Mouse (Mus musculus): ENCODE results near the gene Lrrc27. TPM values are rescaled to one million over a fixed set of nuclear protein-coding genes. Genes with fewer than 3 reads are reported as not detected.

Lrrc27 gene
- polyA plus RNA-seq (2012; rRNA removed), result 863 and 972 TPM in 2 replicates

GRCm38 (mm10) chr7:139212754-139213745, at the start of gene Lrrc27, which contains the start of gene Stk32c:
Lrrc27 (plus strand) TSS chr7:139212988.
Stk32c (minus strand) TSS chr7:139213307.
- peak; percentile 96 for TF ChIP-seq POLR2A (IDR thresholded peaks at IDR 0.05; ENCODE audit: control insufficient read depth, low read depth, low read length)
- no peak for TF ChIP-seq CTCF (IDR thresholded peaks at IDR 0.05; ENCODE audit: control insufficient read depth, insufficient read depth, insufficient replicate concordance, low read depth, low read length)
- H3K27me3 ChIP-seq (ENCODE audit: control insufficient read depth, insufficient read depth, low read length), result no peaks in the 10 kb centered on the region
- H3K4me3 ChIP-seq (ENCODE audit: control insufficient read depth, low read depth, low read length), result peak within 1 kb of the TSS; percentile 80
- H3K4me1 ChIP-seq (ENCODE audit: control insufficient read depth, insufficient read depth, low read length), result 0 out of 2 replicates have a peak, but pooled peaks cover 2% of the 10 kb centered on the region
- peak within 1 kb of the TSS; percentile 84 for H3K27ac ChIP-seq (ENCODE audit: control insufficient read depth, insufficient read depth, low read depth, low read length)
- H3K36me3 ChIP-seq (ENCODE audit: control insufficient read depth, insufficient read depth, low read length), result peaks cover 7% of the 10 kb centered on the region

- no peak for TF ChIP-seq CTCF (IDR thresholded peaks at IDR 0.05; ENCODE audit: control insufficient read depth, insufficient read depth, insufficient replicate concordance, low read depth, low read length)
- no peak for TF ChIP-seq POLR2A (IDR thresholded peaks at IDR 0.05; ENCODE audit: control insufficient read depth, low read depth, low read length)
- Histone ChIP-seq H3K4me3 (ENCODE audit: control insufficient read depth, low read depth, low read length) (no peak overlapping the region), H3K27me3 (ENCODE audit: control insufficient read depth, insufficient read depth, low read length) (no peaks in the 10 kb centered on the region), H3K36me3 (ENCODE audit: control insufficient read depth, insufficient read depth, low read length) (no peaks in the 10 kb centered on the region), H3K27ac (ENCODE audit: control insufficient read depth, insufficient read depth, low read depth, low read length) (no peak overlapping the region), H3K4me1 (ENCODE audit: control insufficient read depth, insufficient read depth, low read length) (no peaks in the 10 kb centered on the region)
These were observed 48.4 kb upstream of the Lrrc27 start for GRCm38 (mm10) chr7:139164410-139164809.

GRCm38 (mm10) chr7:139169143-139169542, 43.6 kb upstream of the Lrrc27 start:
- no peaks in the 10 kb centered on the region for H3K27me3 ChIP-seq (ENCODE audit: control insufficient read depth, insufficient read depth, low read length)
- H3K4me1 ChIP-seq (ENCODE audit: control insufficient read depth, insufficient read depth, low read length), result no peaks in the 10 kb centered on the region
- H3K27ac ChIP-seq (ENCODE audit: control insufficient read depth, insufficient read depth, low read depth, low read length), result no peak overlapping the region
- TF ChIP-seq POLR2A (IDR thresholded peaks at IDR 0.05; ENCODE audit: control insufficient read depth, low read depth, low read length), result no peak
- no peak for TF ChIP-seq CTCF (IDR thresholded peaks at IDR 0.05; ENCODE audit: control insufficient read depth, insufficient read depth, insufficient replicate concordance, low read depth, low read length)
- no peaks in the 10 kb centered on the region for H3K36me3 ChIP-seq (ENCODE audit: control insufficient read depth, insufficient read depth, low read length)
- H3K4me3 ChIP-seq (ENCODE audit: control insufficient read depth, low read depth, low read length), result no peak overlapping the region

- Histone ChIP-seq H3K27ac (ENCODE audit: control insufficient read depth, insufficient read depth, low read depth, low read length) (no peak overlapping the region), H3K4me1 (ENCODE audit: control insufficient read depth, insufficient read depth, low read length) (no peaks in the 10 kb centered on the region), H3K4me3 (ENCODE audit: control insufficient read depth, low read depth, low read length) (no peak overlapping the region), H3K36me3 (ENCODE audit: control insufficient read depth, insufficient read depth, low read length) (no peaks in the 10 kb centered on the region), H3K27me3 (ENCODE audit: control insufficient read depth, insufficient read depth, low read length) (no peaks in the 10 kb centered on the region)
- no peak for TF ChIP-seq CTCF (IDR thresholded peaks at IDR 0.05; ENCODE audit: control insufficient read depth, insufficient read depth, insufficient replicate concordance, low read depth, low read length)
These were observed 33.5 kb upstream of the Lrrc27 start for GRCm38 (mm10) chr7:139179299-139179698.

GRCm38 (mm10) chr7:139180058-139180457, 32.7 kb upstream of the Lrrc27 start:
- H3K27ac ChIP-seq (ENCODE audit: control insufficient read depth, insufficient read depth, low read depth, low read length), result no peak overlapping the region
- H3K36me3 ChIP-seq (ENCODE audit: control insufficient read depth, insufficient read depth, low read length), result no peaks in the 10 kb centered on the region
- no peaks in the 10 kb centered on the region for H3K4me1 ChIP-seq (ENCODE audit: control insufficient read depth, insufficient read depth, low read length)
- no peak overlapping the region for H3K4me3 ChIP-seq (ENCODE audit: control insufficient read depth, low read depth, low read length)
- TF ChIP-seq POLR2A (IDR thresholded peaks at IDR 0.05; ENCODE audit: control insufficient read depth, low read depth, low read length) (no peak), CTCF (IDR thresholded peaks at IDR 0.05; ENCODE audit: control insufficient read depth, insufficient read depth, insufficient replicate concordance, low read depth, low read length) (no peak)
- no peaks in the 10 kb centered on the region for H3K27me3 ChIP-seq (ENCODE audit: control insufficient read depth, insufficient read depth, low read length)

- Histone ChIP-seq H3K27ac (ENCODE audit: control insufficient read depth, insufficient read depth, low read depth, low read length) (no peak overlapping the region), H3K36me3 (ENCODE audit: control insufficient read depth, insufficient read depth, low read length) (no peaks in the 10 kb centered on the region), H3K27me3 (ENCODE audit: control insufficient read depth, insufficient read depth, low read length) (no peaks in the 10 kb centered on the region; the same call in 1 of the 2 replicates), H3K4me1 (ENCODE audit: control insufficient read depth, insufficient read depth, low read length) (peaks cover 9% of the 10 kb centered on the region), H3K4me3 (ENCODE audit: control insufficient read depth, low read depth, low read length) (no peak overlapping the region)
- TF ChIP-seq CTCF (IDR thresholded peaks at IDR 0.05; ENCODE audit: control insufficient read depth, insufficient read depth, insufficient replicate concordance, low read depth, low read length) (no peak), POLR2A (IDR thresholded peaks at IDR 0.05; ENCODE audit: control insufficient read depth, low read depth, low read length) (no peak)
These were observed 28.4 kb upstream of the Lrrc27 start for GRCm38 (mm10) chr7:139184396-139184795.

- H3K27ac ChIP-seq (ENCODE audit: control insufficient read depth, insufficient read depth, low read depth, low read length), result no peak overlapping the region
- H3K4me1 ChIP-seq (ENCODE audit: control insufficient read depth, insufficient read depth, low read length), result peaks cover 9% of the 10 kb centered on the region
- H3K4me3 ChIP-seq (ENCODE audit: control insufficient read depth, low read depth, low read length), result no peak overlapping the region
- no peaks in the 10 kb centered on the region; the same call in 1 of the 2 replicates for H3K27me3 ChIP-seq (ENCODE audit: control insufficient read depth, insufficient read depth, low read length)
- no peaks in the 10 kb centered on the region for H3K36me3 ChIP-seq (ENCODE audit: control insufficient read depth, insufficient read depth, low read length)
- TF ChIP-seq CTCF (IDR thresholded peaks at IDR 0.05; ENCODE audit: control insufficient read depth, insufficient read depth, insufficient replicate concordance, low read depth, low read length) (no peak), POLR2A (IDR thresholded peaks at IDR 0.05; ENCODE audit: control insufficient read depth, low read depth, low read length) (no peak)
These were observed 27.9 kb upstream of the Lrrc27 start for GRCm38 (mm10) chr7:139184846-139185245.
